Mouse (Mus musculus) kidney, postnatal 0 days (tissue): ENCODE measurements around the gene Ferd3l. TPM values are rescaled to one million over a fixed set of nuclear protein-coding genes. Genes with fewer than 3 reads are reported as not detected.

ENCODE experiments used
- ATAC-seq: fragments of 200-750 bp; cut with Nextera tagmentation; replicated peaks from 2 replicates; pipeline ENCODE4 v1.8.0; 2017; ENCODE audit warnings: low read depth, moderate number of reproducible peaks, moderate TSS enrichment, moderate library complexity; ENCODE audit not compliant: low FRiP score
- DNase-seq: peaks from one replicate; pipeline ENCODE4 v3.0.0-alpha.2; 2016; ENCODE audit warnings: low spot score
- H3K27ac ChIP-seq: fragments of 300-500 bp; sonication (generic); 2 replicates; pipeline ENCODE4 v1.5.1; 2014; ENCODE audit warnings: mild to moderate bottlenecking
- H3K27me3 ChIP-seq: fragments of 300-500 bp; sonication (generic); 2 replicates; pipeline ENCODE4 v1.6.1; 2014; ENCODE audit warnings: low read length, mixed read lengths; ENCODE audit not compliant: insufficient read depth
- H3K36me3 ChIP-seq: fragments of 300-500 bp; sonication (generic); 2 replicates; pipeline ENCODE4 v1.6.1; 2014; ENCODE audit warnings: low read length, mixed read lengths; ENCODE audit not compliant: insufficient read depth
- H3K4me1 ChIP-seq: fragments of 300-500 bp; sonication (generic); replicated peaks from 2 replicates; pipeline ENCODE4 v1.6.1; 2014; ENCODE audit warnings: antibody characterized with exemption, low read length, mixed read lengths; ENCODE audit not compliant: insufficient read depth
- H3K4me2 ChIP-seq: fragments of 300-500 bp; sonication (generic); 2 replicates; pipeline ENCODE4 v1.6.1; 2014; ENCODE audit warnings: mild to moderate bottlenecking, low read length, moderate library complexity, mixed read lengths
- H3K4me3 ChIP-seq: fragments of 300-500 bp; sonication (generic); replicated peaks from 2 replicates; pipeline ENCODE4 v1.5.1; 2014; ENCODE audit warnings: low read depth, low read length
- H3K9ac ChIP-seq: fragments of 300-500 bp; sonication (generic); 2 replicates; pipeline ENCODE4 v1.6.1; 2014; ENCODE audit warnings: low read depth, low read length
- H3K9me3 ChIP-seq: fragments of 300-500 bp; sonication (generic); replicated peaks from 2 replicates; pipeline ENCODE4 v1.6.1; 2016; ENCODE audit warnings: low read length, inconsistent platforms, mixed read lengths
- CTCF ChIP-seq: IDR thresholded peaks from 2 replicates; pipeline ENCODE4 v1.5.1; 2016; ENCODE audit warnings: antibody characterized with exemption, low read depth, mild to moderate bottlenecking, moderate library complexity
- WGBS: fragments of 180-500 bp; shearing (Covaris S2); extraction: QIAGEN DNeasy Blood & Tissue Kit; methylation state at CpG from one replicate; pipeline ENCODE4 v1.1.7; 2014; 5-methylcytosine and 5-hydroxymethylcytosine counted together
- polyA plus RNA-seq: library from polyadenylated mRNA; unstranded; fragments of >200 nt; fragmentation: Nextera tagmentation; extraction: Ambion mirVana; gene quantifications from 2 replicates; pipeline ENCODE4 v1.2.1, GENCODE M21; 2015

Ferd3l gene
- polyA plus RNA-seq, 1 experiment from 2014 or later, result not detected

GRCm38 (mm10) chr12:33954931-33955565 is 26.8 kb downstream of the Ferd3l start:
- no peaks in the 10 kb centered on the region for H3K36me3 ChIP-seq
- H3K27me3 ChIP-seq, result peaks cover 38% of the 10 kb centered on the region
- DNase-seq (no peak), ATAC-seq (no peak)
- no peak overlapping the region for H3K9ac ChIP-seq
- H3K9me3 ChIP-seq, result no peaks in the 10 kb centered on the region
- 24% methylated on average over 8 of the region's 8 CpGs for WGBS
- no peak for TF ChIP-seq CTCF
- H3K27ac ChIP-seq, result no peak overlapping the region
- H3K4me3 ChIP-seq, result no peak overlapping the region
- no peak overlapping the region for H3K4me2 ChIP-seq
- peaks cover 18% of the 10 kb centered on the region; the same call in 1 of the 2 replicates for H3K4me1 ChIP-seq

- H3K4me3 ChIP-seq, result peak overlapping the region; percentile 7; the same call in 1 of the 2 replicates
These were observed 27.5 kb downstream of the Ferd3l start for GRCm38 (mm10) chr12:33955606-33956295.

GRCm38 (mm10) chr12:33956576-33957399 is 28.6 kb downstream of the Ferd3l start:
- H3K36me3 ChIP-seq, result no peaks in the 10 kb centered on the region
- DNase-seq (no peak), ATAC-seq (peak; percentile 26)
- peak overlapping the region; percentile 40; the same call in 1 of the 2 replicates for H3K9ac ChIP-seq
- 2% methylated on average over 39 of the region's 43 CpGs for WGBS
- H3K9me3 ChIP-seq, result no peaks in the 10 kb centered on the region
- peaks cover 53% of the 10 kb centered on the region for H3K27me3 ChIP-seq
- H3K27ac ChIP-seq, result peak overlapping the region; percentile 47; the same call in 1 of the 2 replicates
- H3K4me3 ChIP-seq, result peak overlapping the region; percentile 64
- peaks cover 18% of the 10 kb centered on the region; the same call in 1 of the 2 replicates for H3K4me1 ChIP-seq
- no peak for TF ChIP-seq CTCF
- H3K4me2 ChIP-seq, result peak overlapping the region; percentile 84

More at GRCm38 (mm10) chr12:33955606-33956295, 27.5 kb downstream of the Ferd3l start:
- Histone ChIP-seq H3K27me3 (peaks cover 43% of the 10 kb centered on the region), H3K27ac (no peak overlapping the region), H3K4me2 (peak overlapping the region; percentile 39), H3K36me3 (no peaks in the 10 kb centered on the region), H3K4me1 (peaks cover 18% of the 10 kb centered on the region; the same call in 1 of the 2 replicates), H3K9me3 (no peaks in the 10 kb centered on the region), H3K9ac (no peak overlapping the region)
- no peak for DNase-seq
- WGBS, result 6% methylated on average over 28 of the region's 28 CpGs
- TF ChIP-seq CTCF, result no peak
- ATAC-seq, result no peak

GRCm38 (mm10) chr12:33957400-33958240 is 29.4 kb downstream of the Ferd3l start, which contains the start of gene Twist1:
TSS of gene Twist1 (plus strand) at chr12:33957671.
- DNase-seq (peak; percentile 71), ATAC-seq (peak; percentile 84)
- no peaks in the 10 kb centered on the region for H3K36me3 ChIP-seq
- H3K4me3 ChIP-seq, result peak within 1 kb of the TSS; percentile 64
- H3K9ac ChIP-seq, result peak within 1 kb of the TSS; percentile 76
- no peaks in the 10 kb centered on the region for H3K9me3 ChIP-seq
- H3K4me2 ChIP-seq, result peak within 1 kb of the TSS; percentile 84
- TF ChIP-seq CTCF, result no peak
- H3K27ac ChIP-seq, result peak within 1 kb of the TSS; percentile 72
- H3K27me3 ChIP-seq, result peaks cover 58% of the 10 kb centered on the region
- peaks cover 18% of the 10 kb centered on the region; the same call in 1 of the 2 replicates for H3K4me1 ChIP-seq
- under 1% methylated on average over 83 of the region's 105 CpGs for WGBS

GRCm38 (mm10) chr12:33958241-33959194 is 30.3 kb downstream of the Ferd3l start:
- TF ChIP-seq CTCF, result no peak
- Histone ChIP-seq H3K27ac (peak overlapping the region; percentile 72; the same call in 1 of the 2 replicates), H3K9me3 (no peaks in the 10 kb centered on the region), H3K36me3 (no peaks in the 10 kb centered on the region), H3K4me2 (peak overlapping the region; percentile 84), H3K4me1 (peaks cover 18% of the 10 kb centered on the region; the same call in 1 of the 2 replicates), H3K27me3 (peaks cover 55% of the 10 kb centered on the region), H3K9ac (peak overlapping the region; percentile 76), H3K4me3 (peak overlapping the region; percentile 64)
- no peak for DNase-seq
- WGBS, result 1% methylated on average over 55 of the region's 56 CpGs
- 0 out of 2 replicates have a peak, but pooled peaks have one; percentile 23 for ATAC-seq
